Mouse (Mus musculus): Measurements from ENCODE around the gene Dgki. TPM values are rescaled to one million over a fixed set of nuclear protein-coding genes. Genes with fewer than 3 reads are reported as not detected.

Dgki gene
- polyA plus RNA-seq, 1 experiment from 2014 or later = 0.67 TPM

DNA sequence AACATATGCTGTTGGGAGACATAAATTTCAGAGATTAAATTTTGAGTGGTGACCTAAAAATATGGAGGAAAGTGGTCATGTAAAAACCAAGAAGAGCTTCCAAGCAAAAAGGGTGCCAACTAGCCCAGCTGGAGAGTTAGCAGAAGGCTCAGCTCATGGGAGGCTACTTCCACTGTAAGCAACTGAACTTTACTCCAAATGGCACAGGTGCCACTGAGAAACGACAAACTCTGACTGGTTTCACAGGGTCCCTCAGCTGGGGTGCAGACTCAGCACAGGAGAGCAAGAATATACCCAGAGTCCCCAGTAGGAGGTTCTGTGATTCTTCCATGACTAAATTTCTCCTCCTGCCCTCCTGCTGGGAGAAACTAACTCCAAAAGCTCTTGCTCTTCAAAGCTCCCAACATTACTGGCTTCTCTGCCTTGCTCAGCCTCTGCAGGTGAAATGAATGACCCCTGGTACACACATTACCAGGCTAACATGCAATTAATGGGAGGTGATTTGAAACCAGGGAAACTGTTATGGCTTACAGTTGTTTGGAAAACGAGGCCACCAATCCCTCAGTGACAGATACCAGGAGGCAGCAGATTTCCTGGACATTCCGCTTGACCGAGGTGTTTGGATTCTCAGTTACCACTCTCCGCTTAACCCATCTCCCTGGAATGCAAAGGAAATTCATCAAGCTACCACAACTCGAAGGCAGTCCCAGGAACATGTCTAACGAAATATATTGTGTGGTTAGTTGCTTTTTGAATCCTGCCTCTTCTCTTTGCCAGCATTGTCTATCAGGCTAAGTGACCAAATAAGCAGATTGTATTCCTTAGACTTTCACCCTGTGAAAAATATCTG, 487.1 kb downstream of the Dgki start:
- H3K9ac ChIP-seq (ENCODE audit: low read length) = no peak overlapping the region
- no peak overlapping the region for H3K4me2 ChIP-seq (ENCODE audit: low read depth, low read length)
- H3K4me3 ChIP-seq (ENCODE audit: low read length) = no peak overlapping the region
- 56% methylated on average over 7 of the region's 7 CpGs for WGBS
- H3K27ac ChIP-seq (ENCODE audit: low read length) = no peak overlapping the region
- H3K36me3 ChIP-seq (ENCODE audit: control insufficient read depth, insufficient read depth, low read length) = no peaks in the 10 kb centered on the region
- peaks cover 13% of the 10 kb centered on the region for H3K27me3 ChIP-seq (ENCODE audit: control insufficient read depth, insufficient read depth, low read depth, low read length)
- ATAC-seq (ENCODE audit: low read depth) = no peak
- H3K9me3 ChIP-seq (ENCODE audit: control insufficient read depth, low read length) = no peaks in the 10 kb centered on the region
- H3K4me1 ChIP-seq (replicated peaks; ENCODE audit: control insufficient read depth, insufficient read depth, low read length) = peaks cover 10% of the 10 kb centered on the region

DNA sequence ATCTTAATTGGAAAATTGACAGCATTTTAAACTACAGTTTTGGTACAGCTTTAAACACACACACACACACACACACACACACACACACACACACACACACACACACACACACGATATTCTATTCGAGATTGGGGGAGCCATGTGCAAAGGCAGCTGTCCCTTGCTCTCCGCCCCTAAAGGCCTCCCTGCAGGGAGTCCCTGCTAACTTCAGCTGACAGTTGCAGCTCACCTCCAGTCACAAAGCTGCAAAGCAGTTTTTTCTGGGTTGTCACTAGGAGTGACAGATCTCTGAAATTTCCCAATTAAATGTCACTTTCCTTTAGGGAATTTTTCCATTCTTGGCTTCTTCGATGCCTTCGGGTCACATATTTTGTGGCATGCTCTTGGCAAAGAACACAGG, 489.5 kb downstream of the Dgki start:
- Histone ChIP-seq H3K27me3 (ENCODE audit: control insufficient read depth, insufficient read depth, low read depth, low read length) (peaks cover 13% of the 10 kb centered on the region), H3K4me2 (ENCODE audit: low read depth, low read length) (peak overlapping the region; percentile 63), H3K9me3 (ENCODE audit: control insufficient read depth, low read length) (no peaks in the 10 kb centered on the region), H3K4me1 (replicated peaks; ENCODE audit: control insufficient read depth, insufficient read depth, low read length) (peaks cover 10% of the 10 kb centered on the region), H3K27ac (ENCODE audit: low read length) (no peak overlapping the region), H3K9ac (ENCODE audit: low read length) (no peak overlapping the region), H3K36me3 (ENCODE audit: control insufficient read depth, insufficient read depth, low read length) (no peaks in the 10 kb centered on the region), H3K4me3 (ENCODE audit: low read length) (peak overlapping the region; percentile 43)
- ATAC-seq (ENCODE audit: low read depth) = no peak
- WGBS = 23% methylated on average over 5 of the region's 5 CpGs

DNA sequence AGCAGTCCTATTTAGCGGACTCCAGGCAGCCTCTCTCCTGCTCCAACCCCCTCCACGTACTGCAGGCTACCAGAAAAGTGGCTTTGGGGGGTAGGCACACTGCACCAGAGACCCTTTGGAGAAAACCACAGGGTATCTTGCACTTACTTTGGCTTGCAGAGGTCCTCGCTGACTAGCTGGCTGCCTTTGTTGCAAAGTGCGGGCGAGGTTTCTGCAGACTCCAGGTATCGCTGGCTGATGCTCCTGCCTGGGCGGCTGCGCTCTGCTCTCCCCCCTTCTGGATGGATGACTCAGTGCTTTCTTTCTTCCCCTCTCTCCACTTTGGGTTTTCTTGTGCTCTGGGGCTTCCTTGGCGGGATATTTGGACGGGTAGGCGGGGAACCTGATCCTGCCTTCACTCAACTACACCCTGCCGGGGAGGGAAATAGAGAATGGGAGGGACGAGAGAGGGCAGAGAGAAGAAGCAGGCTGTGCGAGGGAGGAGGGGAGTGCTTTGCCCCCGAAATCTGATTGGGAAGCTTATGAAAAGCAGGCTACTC, 490.2 kb downstream of the Dgki start, which contains the start of gene Ptn:
Ptn (minus strand) TSS at position 474 of the 539 bp plus-strand sequence.
- H3K4me2 ChIP-seq (ENCODE audit: low read depth, low read length) = peak within 1 kb of the TSS; percentile 63
- peak within 1 kb of the TSS; percentile 43 for H3K4me3 ChIP-seq (ENCODE audit: low read length)
- H3K9ac ChIP-seq (ENCODE audit: low read length) = peak within 1 kb of the TSS; percentile 53
- 2% methylated on average over 15 of the region's 15 CpGs for WGBS
- H3K27me3 ChIP-seq (ENCODE audit: control insufficient read depth, insufficient read depth, low read depth, low read length) = peaks cover 13% of the 10 kb centered on the region
- H3K4me1 ChIP-seq (replicated peaks; ENCODE audit: control insufficient read depth, insufficient read depth, low read length) = peaks cover 10% of the 10 kb centered on the region
- H3K36me3 ChIP-seq (ENCODE audit: control insufficient read depth, insufficient read depth, low read length) = no peaks in the 10 kb centered on the region
- H3K27ac ChIP-seq (ENCODE audit: low read length) = no peak within 1 kb of the TSS; the same call in 1 of the 2 replicates
- H3K9me3 ChIP-seq (ENCODE audit: control insufficient read depth, low read length) = no peaks in the 10 kb centered on the region
- ATAC-seq (ENCODE audit: low read depth) = peak; percentile 73

DNA sequence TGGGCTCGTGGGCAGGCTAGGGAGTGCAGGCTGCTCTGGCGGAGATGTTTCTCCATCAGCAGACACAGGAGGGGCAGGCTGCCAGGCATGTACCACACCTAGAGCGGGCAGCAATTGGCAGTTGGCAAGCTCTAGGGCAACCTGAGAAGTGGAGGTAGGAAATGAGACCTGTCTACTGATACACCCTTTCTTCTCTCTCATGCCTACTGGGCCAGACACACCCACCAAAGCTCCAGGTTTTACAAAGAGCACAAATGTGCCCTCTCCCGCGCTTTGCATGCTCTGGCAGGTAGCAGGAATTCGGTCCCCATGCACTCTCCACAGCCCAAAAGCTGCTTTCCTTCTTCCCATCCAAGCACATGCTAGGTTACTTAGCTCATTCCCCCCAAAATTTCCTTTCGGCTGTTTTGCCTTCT, 490.7 kb downstream of the Dgki start:
- H3K9me3 ChIP-seq (ENCODE audit: control insufficient read depth, low read length) = no peaks in the 10 kb centered on the region
- H3K27me3 ChIP-seq (ENCODE audit: control insufficient read depth, insufficient read depth, low read depth, low read length) = peaks cover 11% of the 10 kb centered on the region
- no peak overlapping the region; the same call in 1 of the 2 replicates for H3K27ac ChIP-seq (ENCODE audit: low read length)
- H3K4me1 ChIP-seq (replicated peaks; ENCODE audit: control insufficient read depth, insufficient read depth, low read length) = peaks cover 10% of the 10 kb centered on the region
- H3K36me3 ChIP-seq (ENCODE audit: control insufficient read depth, insufficient read depth, low read length) = no peaks in the 10 kb centered on the region
- ATAC-seq (ENCODE audit: low read depth) = peak; percentile 56
- peak overlapping the region; percentile 53 for H3K9ac ChIP-seq (ENCODE audit: low read length)
- 9% methylated on average over 7 of the region's 7 CpGs for WGBS
- peak overlapping the region; percentile 43 for H3K4me3 ChIP-seq (ENCODE audit: low read length)
- H3K4me2 ChIP-seq (ENCODE audit: low read depth, low read length) = peak overlapping the region; percentile 63

DNA sequence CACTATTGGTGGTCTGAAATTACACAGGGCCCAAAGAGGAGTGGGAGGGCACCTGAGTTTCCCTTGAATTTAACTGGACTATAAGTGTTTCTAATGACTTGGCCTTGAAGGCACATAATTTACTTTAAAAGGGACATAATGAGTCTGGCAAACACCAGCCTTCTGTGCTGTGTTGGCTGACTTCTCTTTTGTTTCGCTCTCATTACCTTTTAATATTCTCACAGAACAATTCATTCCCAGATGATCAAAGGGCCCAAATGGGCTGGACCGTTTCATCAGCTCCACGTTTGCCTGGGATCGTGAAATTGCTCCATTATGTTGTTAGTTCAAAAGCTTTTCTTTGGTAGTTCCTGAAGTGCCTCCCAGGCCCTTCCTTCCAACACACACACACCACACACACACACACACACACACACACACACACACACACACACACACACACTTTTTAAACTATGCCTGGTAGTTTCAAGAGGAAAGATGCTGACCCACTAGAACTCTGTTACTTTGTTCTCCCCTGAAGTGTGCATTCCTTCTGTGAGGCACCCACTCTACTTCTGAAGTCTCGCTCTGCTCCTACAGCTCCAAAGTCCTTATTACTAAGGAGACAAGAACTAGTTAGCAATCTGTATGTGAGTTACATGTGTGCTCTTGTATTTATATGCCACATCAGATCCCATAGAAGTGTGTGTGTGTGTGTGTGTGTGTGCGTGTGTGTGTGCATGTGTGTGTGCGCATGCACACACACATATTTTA, 491.5 kb downstream of the Dgki start:
- H3K9ac ChIP-seq (ENCODE audit: low read length) = no peak overlapping the region; the same call in 1 of the 2 replicates
- H3K27me3 ChIP-seq (ENCODE audit: control insufficient read depth, insufficient read depth, low read depth, low read length) = peaks cover 6% of the 10 kb centered on the region
- peaks cover 10% of the 10 kb centered on the region for H3K4me1 ChIP-seq (replicated peaks; ENCODE audit: control insufficient read depth, insufficient read depth, low read length)
- H3K4me2 ChIP-seq (ENCODE audit: low read depth, low read length) = peak overlapping the region; percentile 63; the same call in 1 of the 2 replicates
- H3K4me3 ChIP-seq (ENCODE audit: low read length) = peak overlapping the region; percentile 43
- no peaks in the 10 kb centered on the region for H3K36me3 ChIP-seq (ENCODE audit: control insufficient read depth, insufficient read depth, low read length)
- ATAC-seq (ENCODE audit: low read depth) = peak; percentile 61
- no peaks in the 10 kb centered on the region for H3K9me3 ChIP-seq (ENCODE audit: control insufficient read depth, low read length)
- WGBS = 34% methylated on average over 7 of the region's 7 CpGs
- H3K27ac ChIP-seq (ENCODE audit: low read length) = no peak overlapping the region; the same call in 1 of the 2 replicates

DNA sequence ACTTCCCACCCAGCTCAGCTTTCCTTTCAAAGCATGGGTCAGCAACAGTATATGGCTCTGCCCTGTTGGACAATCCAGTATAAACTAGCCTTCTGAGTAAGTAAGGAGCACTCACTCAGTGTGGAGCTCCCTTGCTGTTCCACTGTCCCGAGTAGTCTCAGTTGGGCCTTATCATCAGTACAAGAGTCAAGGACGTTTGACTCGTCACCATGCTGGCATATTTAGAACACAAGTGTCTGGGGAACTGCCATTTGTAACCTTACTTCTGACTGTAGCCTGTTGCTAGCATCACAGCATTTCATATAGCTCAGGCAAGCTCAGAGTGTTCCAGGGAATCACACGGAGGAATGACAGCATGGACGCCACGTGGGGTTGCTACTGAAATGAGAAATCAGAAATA, 493.1 kb downstream of the Dgki start:
- peaks cover 6% of the 10 kb centered on the region; the same call in 1 of the 2 replicates for H3K27me3 ChIP-seq (ENCODE audit: control insufficient read depth, insufficient read depth, low read depth, low read length)
- ATAC-seq (ENCODE audit: low read depth) = no peak

DNA sequence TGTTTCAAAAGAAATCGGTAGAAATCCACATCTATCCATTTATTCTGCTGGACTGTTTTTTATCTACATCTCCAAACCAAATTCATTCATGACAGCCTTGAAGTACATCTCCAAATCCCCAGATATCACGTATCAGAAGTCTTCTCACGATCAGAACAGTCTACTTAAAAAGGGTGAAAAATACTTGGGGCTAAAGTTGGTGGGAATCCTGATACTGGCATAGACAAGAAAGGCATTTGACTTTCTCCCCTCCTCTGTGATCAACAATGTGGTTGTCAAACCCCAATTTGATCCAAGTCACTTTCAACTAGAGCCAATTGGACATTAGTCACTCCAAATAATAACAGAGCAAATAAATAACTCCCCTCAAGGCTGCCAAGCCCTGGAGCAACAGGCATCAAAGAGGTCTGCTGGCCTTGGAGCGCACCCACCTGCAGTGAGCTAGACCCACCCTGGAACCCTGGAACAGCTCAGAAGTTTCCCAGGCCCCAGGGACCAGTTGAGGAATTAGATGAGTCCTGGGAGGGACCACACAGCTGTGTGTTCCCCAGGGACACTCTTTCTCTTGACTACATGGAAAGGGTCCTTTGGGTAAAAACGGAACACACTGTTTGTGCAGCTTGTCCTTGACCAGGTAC, 499.6 kb downstream of the Dgki start:
- H3K36me3 ChIP-seq (ENCODE audit: control insufficient read depth, insufficient read depth, low read length) = no peaks in the 10 kb centered on the region
- no peak overlapping the region for H3K9ac ChIP-seq (ENCODE audit: low read length)
- H3K4me3 ChIP-seq (ENCODE audit: low read length) = no peak overlapping the region
- no peaks in the 10 kb centered on the region for H3K27me3 ChIP-seq (ENCODE audit: control insufficient read depth, insufficient read depth, low read depth, low read length)
- no peak overlapping the region for H3K27ac ChIP-seq (ENCODE audit: low read length)
- WGBS = 81% methylated on average over 5 of the region's 5 CpGs
- H3K9me3 ChIP-seq (ENCODE audit: control insufficient read depth, low read length) = no peaks in the 10 kb centered on the region
- no peak overlapping the region for H3K4me2 ChIP-seq (ENCODE audit: low read depth, low read length)
- ATAC-seq (ENCODE audit: low read depth) = no peak
- H3K4me1 ChIP-seq (replicated peaks; ENCODE audit: control insufficient read depth, insufficient read depth, low read length) = no peaks in the 10 kb centered on the region

More for the DNA sequence above, 493.1 kb downstream of the Dgki start:
- H3K27ac ChIP-seq (ENCODE audit: low read length) = no peak overlapping the region
- H3K4me2 ChIP-seq (ENCODE audit: low read depth, low read length) = no peak overlapping the region
- no peak overlapping the region for H3K9ac ChIP-seq (ENCODE audit: low read length)
- H3K36me3 ChIP-seq (ENCODE audit: control insufficient read depth, insufficient read depth, low read length) = no peaks in the 10 kb centered on the region
- H3K4me1 ChIP-seq (replicated peaks; ENCODE audit: control insufficient read depth, insufficient read depth, low read length) = peaks cover 10% of the 10 kb centered on the region
- H3K9me3 ChIP-seq (ENCODE audit: control insufficient read depth, low read length) = no peaks in the 10 kb centered on the region
- 79% methylated on average over 6 of the region's 6 CpGs for WGBS
- H3K4me3 ChIP-seq (ENCODE audit: low read length) = no peak overlapping the region

DNA sequence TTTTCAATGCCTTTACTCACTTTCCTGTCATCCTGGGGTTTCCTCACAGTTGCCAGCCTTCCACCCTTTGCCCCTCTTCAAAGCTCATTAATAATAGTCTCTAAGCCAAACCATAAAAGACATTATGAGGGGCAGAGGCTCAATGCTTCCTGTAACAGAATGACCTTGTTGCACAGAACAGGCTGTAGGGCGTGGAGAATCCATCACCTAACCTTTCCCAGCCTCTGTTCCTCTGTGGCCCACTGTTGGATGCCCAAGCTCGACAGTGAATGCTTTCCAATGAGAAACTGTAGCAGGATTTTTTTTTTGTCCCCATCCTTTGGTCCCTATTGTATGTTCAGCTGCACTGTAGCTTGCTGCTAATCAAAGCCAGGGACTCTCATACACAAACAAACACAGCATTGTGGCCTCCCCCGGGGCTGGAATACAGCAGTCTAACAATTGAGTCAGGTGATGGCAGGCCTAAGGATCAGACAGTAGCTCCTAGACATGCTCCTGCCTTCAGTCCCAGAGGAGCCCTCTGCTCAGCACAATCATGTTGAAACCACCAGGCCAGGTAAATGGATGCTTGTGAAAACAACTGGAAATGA, 502.8 kb downstream of the Dgki start:
- ATAC-seq (ENCODE audit: low read depth) = no peak
- Histone ChIP-seq H3K27ac (ENCODE audit: low read length) (no peak overlapping the region), H3K4me3 (ENCODE audit: low read length) (no peak overlapping the region), H3K4me1 (replicated peaks; ENCODE audit: control insufficient read depth, insufficient read depth, low read length) (no peaks in the 10 kb centered on the region), H3K9ac (ENCODE audit: low read length) (no peak overlapping the region), H3K4me2 (ENCODE audit: low read depth, low read length) (no peak overlapping the region), H3K36me3 (ENCODE audit: control insufficient read depth, insufficient read depth, low read length) (no peaks in the 10 kb centered on the region), H3K9me3 (ENCODE audit: control insufficient read depth, low read length) (no peaks in the 10 kb centered on the region), H3K27me3 (ENCODE audit: control insufficient read depth, insufficient read depth, low read depth, low read length) (no peaks in the 10 kb centered on the region)
- 57% methylated on average over 3 of the region's 3 CpGs for WGBS

Measured in lung, embryonic 16.5 days (tissue).